Mouse (Mus musculus) C2C12 (cell line): ENCODE measurements around the gene Aph1b. TPM values are rescaled to one million over a fixed set of nuclear protein-coding genes. Genes with fewer than 3 reads are reported as not detected.

ENCODE experiments used
- H3K27me3 ChIP-seq: one replicate; pipeline ENCODE4 v1.6.1; 2011; ENCODE audit not compliant: control insufficient read depth, insufficient read depth, insufficient read length
- H3K36me3 ChIP-seq: one replicate; pipeline ENCODE4 v1.6.1; 2011; ENCODE audit not compliant: control insufficient read depth, insufficient read depth
- H3K4me3 ChIP-seq: one replicate; pipeline ENCODE4 v1.5.1; 2011; ENCODE audit warnings: mild to moderate bottlenecking, control low read depth; ENCODE audit not compliant: poor library complexity, insufficient read depth, severe bottlenecking
- H3K79me2 ChIP-seq: one replicate; pipeline ENCODE4 v1.6.1; 2011; ENCODE audit not compliant: control insufficient read depth, insufficient read depth
- H3K79me3 ChIP-seq: one replicate; pipeline ENCODE4 v1.6.1; 2011; ENCODE audit warnings: low read depth, control low read depth
- H3ac ChIP-seq: one replicate; pipeline ENCODE3; 2011; ENCODE audit warnings: low read depth; ENCODE audit not compliant: control insufficient read depth, insufficient read length
- CEBPB ChIP-seq: IDR thresholded peaks from one replicate; pipeline ENCODE4 v1.6.1; 2011; ENCODE audit warnings: low read depth, mild to moderate bottlenecking, control low read depth, moderate library complexity
- CTCF ChIP-seq: IDR thresholded peaks from one replicate; pipeline ENCODE4 v1.5.1; 2011; ENCODE audit not compliant: control insufficient read depth, insufficient read depth, insufficient read length
- FOSL1 ChIP-seq: IDR thresholded peaks from one replicate; pipeline ENCODE4 v1.8.0; 2011; ENCODE audit warnings: mild to moderate bottlenecking, low read length; ENCODE audit not compliant: poor library complexity, insufficient read depth, severe bottlenecking
- MAX ChIP-seq: IDR thresholded peaks from one replicate; pipeline ENCODE4 v1.6.1; 2011; ENCODE audit warnings: mild to moderate bottlenecking, control low read depth
- MYOD1 ChIP-seq: IDR thresholded peaks from one replicate; pipeline ENCODE4 v1.6.1; 2011; ENCODE audit warnings: low read depth; ENCODE audit not compliant: control insufficient read depth, insufficient read length
- MYOG ChIP-seq: IDR thresholded peaks from one replicate; pipeline ENCODE4 v1.6.1; 2011; ENCODE audit not compliant: control insufficient read depth, insufficient read length; ENCODE audit errors: extremely low read depth
- USF1 ChIP-seq: IDR thresholded peaks from one replicate; pipeline ENCODE4 v1.6.1; 2011; ENCODE audit warnings: low read depth, mild to moderate bottlenecking, control low read depth, moderate library complexity
- polyA plus RNA-seq: library from polyadenylated mRNA; unstranded; fragments of >200 nt; fragmentation: generic; extraction: Trizol; gene quantifications from one replicate; pipeline ENCODE4 v1.2.1, GENCODE M21; 2012; ENCODE audit warnings: missing spikeins

Gene Aph1b
- polyA plus RNA-seq, 1 experiment: 3.2 TPM

- Histone ChIP-seq H3K79me2 (no peaks in the 10 kb centered on the region), H3ac (no peak overlapping the region), H3K79me3 (no peaks in the 10 kb centered on the region), H3K4me3 (no peak overlapping the region), H3K36me3 (no peaks in the 10 kb centered on the region), H3K27me3 (no peaks in the 10 kb centered on the region)
- no peak for TF ChIP-seq MYOD1
- TF ChIP-seq CEBPB: no peak
- TF ChIP-seq MYOG: no peak
- no peak for TF ChIP-seq MAX
- no peak for TF ChIP-seq CTCF
- TF ChIP-seq FOSL1: no peak
- no peak for TF ChIP-seq USF1
These were observed 59.3 kb downstream of the Aph1b start for GRCm38 (mm10) chr9:66736016-66736415.

GRCm38 (mm10) chr9:66735122-66735521 lies 60.2 kb downstream of the Aph1b start:
- Histone ChIP-seq H3K4me3 (no peak overlapping the region), H3K36me3 (no peaks in the 10 kb centered on the region), H3ac (no peak overlapping the region), H3K79me2 (no peaks in the 10 kb centered on the region), H3K27me3 (no peaks in the 10 kb centered on the region), H3K79me3 (no peaks in the 10 kb centered on the region)
- no peak for TF ChIP-seq USF1
- no peak for TF ChIP-seq CEBPB
- TF ChIP-seq MAX: no peak
- no peak for TF ChIP-seq MYOG
- TF ChIP-seq FOSL1: no peak
- TF ChIP-seq MYOD1: no peak
- no peak for TF ChIP-seq CTCF

- Histone ChIP-seq H3ac (no peak overlapping the region), H3K27me3 (no peaks in the 10 kb centered on the region), H3K4me3 (no peak overlapping the region), H3K79me2 (no peaks in the 10 kb centered on the region), H3K36me3 (no peaks in the 10 kb centered on the region), H3K79me3 (no peaks in the 10 kb centered on the region)
- TF ChIP-seq MYOG: no peak
- TF ChIP-seq USF1: no peak
- TF ChIP-seq MYOD1: no peak
- TF ChIP-seq CTCF: no peak
- TF ChIP-seq FOSL1: no peak
- no peak for TF ChIP-seq CEBPB
- TF ChIP-seq MAX: no peak
These were observed 60.7 kb downstream of the Aph1b start for GRCm38 (mm10) chr9:66734568-66734967.

- H3K79me2 ChIP-seq: no peaks in the 10 kb centered on the region
- no peaks in the 10 kb centered on the region for H3K36me3 ChIP-seq
- no peak overlapping the region for H3ac ChIP-seq
- TF ChIP-seq MYOD1 (no peak), CTCF (no peak), CEBPB (no peak), FOSL1 (no peak), USF1 (no peak), MAX (no peak), MYOG (no peak)
- no peaks in the 10 kb centered on the region for H3K79me3 ChIP-seq
- H3K27me3 ChIP-seq: no peaks in the 10 kb centered on the region
- no peak overlapping the region for H3K4me3 ChIP-seq
These were observed 62.2 kb downstream of the Aph1b start for GRCm38 (mm10) chr9:66732791-66733691.

- Histone ChIP-seq H3K79me2 (no peaks in the 10 kb centered on the region), H3K79me3 (no peaks in the 10 kb centered on the region), H3K36me3 (no peaks in the 10 kb centered on the region), H3K4me3 (no peak overlapping the region), H3K27me3 (no peaks in the 10 kb centered on the region), H3ac (no peak overlapping the region)
- TF ChIP-seq CEBPB (no peak), FOSL1 (no peak), CTCF (no peak), MYOD1 (no peak), MAX (no peak), USF1 (no peak), MYOG (no peak)
These were observed 64.0 kb downstream of the Aph1b start for GRCm38 (mm10) chr9:66731284-66731683.
